Comparison of ENCODE assay signal across 8 mouse cellular contexts in genomic region chr19:55100227-55101140, GRCm38 (mm10). TPM values are rescaled to one million over a fixed set of nuclear protein-coding genes. Genes with fewer than 3 reads are reported as not detected.
DNase-seq lines count a peak whose midpoint lies in the region; ATAC-seq and TF ChIP-seq lines count a peak whose summit lies in the region.

No protein-coding gene starts in this region.

- no peak for DNase-seq in heart, postnatal 14 days
- DNase-seq in hindbrain, embryonic 14.5 days (ENCODE audit: low spot score): no peak
- no peak for DNase-seq in layer of hippocampus, postnatal 36 days
- no peak for DNase-seq in right cerebral cortex, adult 2 months (ENCODE audit: low spot score in 2 of 2)
- DNase-seq in gastrocnemius, adult 18-20 months (ENCODE audit: low spot score): no peak

- intact Hi-C loops in heart, postnatal 14 days (cut with DNase I): no loop called here

- ATAC-seq in heart, embryonic 12.5 days (ENCODE audit: insufficient number of reproducible peaks, low FRiP score): no peak
- ATAC-seq in hindbrain, embryonic 14.5 days (ENCODE audit: low FRiP score): no peak
- ATAC-seq in midbrain, embryonic 12.5 days (ENCODE audit: low FRiP score, low read depth): no peak

- peaks cover 7% of the 10 kb centered on the region for H3K36me3 ChIP-seq in heart, embryonic 12.5 days
- peaks cover 8% of the 10 kb centered on the region for H3K36me3 ChIP-seq in hindbrain, embryonic 14.5 days (replicated peaks; ENCODE audit: control insufficient read depth, insufficient read depth)
- 0 out of 2 replicates have a peak, but pooled peaks cover 2% of the 10 kb centered on the region for H3K36me3 ChIP-seq in midbrain, embryonic 12.5 days

- H3K27me3 ChIP-seq in heart, embryonic 12.5 days (replicated peaks): no peaks in the 10 kb centered on the region
- no peaks in the 10 kb centered on the region for H3K27me3 ChIP-seq in hindbrain, embryonic 14.5 days (ENCODE audit: control insufficient read depth, insufficient read depth, low read length)
- H3K27me3 ChIP-seq in midbrain, embryonic 12.5 days: no peaks in the 10 kb centered on the region

- H3K9me3 ChIP-seq in heart, embryonic 12.5 days (replicated peaks): no peaks in the 10 kb centered on the region
- H3K9me3 ChIP-seq in hindbrain, embryonic 14.5 days (ENCODE audit: control insufficient read depth, low read length): no peaks in the 10 kb centered on the region
- no peaks in the 10 kb centered on the region for H3K9me3 ChIP-seq in midbrain, embryonic 12.5 days

- peak overlapping the region; percentile 86 for H3K9ac ChIP-seq in heart, embryonic 12.5 days
- peak overlapping the region; percentile 83 for H3K9ac ChIP-seq in hindbrain, embryonic 14.5 days
- H3K9ac ChIP-seq in midbrain, embryonic 12.5 days (replicated peaks): peak overlapping the region; percentile 92

- 75% methylated on average over 2 of the region's 2 CpGs for WGBS in heart, embryonic 12.5 days
- WGBS in bone marrow, adult 2 months: 55% methylated on average over 2 of the region's 2 CpGs
- 86% methylated on average over 2 of the region's 2 CpGs for WGBS in hindbrain, embryonic 14.5 days
- WGBS in midbrain, embryonic 12.5 days: 77% methylated on average over 2 of the region's 2 CpGs

- peak overlapping the region; percentile 94 for H3K4me2 ChIP-seq in heart, embryonic 12.5 days
- peak overlapping the region; percentile 98 for H3K4me2 ChIP-seq in hindbrain, embryonic 14.5 days (replicated peaks)
- peak overlapping the region; percentile 98 for H3K4me2 ChIP-seq in midbrain, embryonic 12.5 days (replicated peaks)

- no peak overlapping the region for H3K27ac ChIP-seq in heart, embryonic 12.5 days (ENCODE audit: poor library complexity, severe bottlenecking)
- H3K27ac ChIP-seq in bone marrow, adult 2 months (ENCODE audit: control insufficient read depth, insufficient read depth, low read depth, low read length, poor library complexity): no peak overlapping the region
- peak overlapping the region; percentile 91 for H3K27ac ChIP-seq in hindbrain, embryonic 14.5 days
- no peak overlapping the region for H3K27ac ChIP-seq in midbrain, embryonic 12.5 days (replicated peaks)

- H3K4me1 ChIP-seq in heart, embryonic 12.5 days (replicated peaks): peaks cover 21% of the 10 kb centered on the region
- H3K4me1 ChIP-seq in bone marrow, adult 2 months (ENCODE audit: control insufficient read depth, insufficient read depth, low read length): peaks cover 2% of the 10 kb centered on the region; the same call in 1 of the 2 replicates
- H3K4me1 ChIP-seq in hindbrain, embryonic 14.5 days (replicated peaks; ENCODE audit: control insufficient read depth, insufficient read depth, low read length): peaks cover 18% of the 10 kb centered on the region
- peaks cover 22% of the 10 kb centered on the region for H3K4me1 ChIP-seq in midbrain, embryonic 12.5 days

- no peak for TF ChIP-seq POLR2A in bone marrow, adult 2 months (IDR thresholded peaks at IDR 0.05; ENCODE audit: borderline replicate concordance, control insufficient read depth, low read depth, low read length)

- peak overlapping the region; percentile 81 for H3K4me3 ChIP-seq in heart, embryonic 12.5 days
- H3K4me3 ChIP-seq in bone marrow, adult 2 months (replicated peaks; ENCODE audit: control insufficient read depth, low read depth, low read length): peak overlapping the region; percentile 26
- peak overlapping the region; percentile 94 for H3K4me3 ChIP-seq in hindbrain, embryonic 14.5 days (replicated peaks; ENCODE audit: low read length)
- H3K4me3 ChIP-seq in midbrain, embryonic 12.5 days: peak overlapping the region; percentile 97

- no peak for TF ChIP-seq CTCF in bone marrow, adult 2 months (IDR thresholded peaks at IDR 0.05; ENCODE audit: control insufficient read depth, insufficient read depth, low read length)

RNA-seq across cellular contexts. Expression of gene Gpam, which starts 26.6 kb away (rescaled TPM):
- 11.9 and 12.8 TPM in 2 replicates for polyA plus RNA-seq in heart, embryonic 12.5 days (2016; fragmentation: Nextera tagmentation; extraction: Ambion mirVana)
- total RNA-seq in heart, postnatal 14 days (2021): 100 to 1,000 TPM; 165 to 166 TPM
- polyA plus RNA-seq in bone marrow, adult 2 months (2011; ENCODE audit: insufficient read depth, insufficient read length, low replicate concordance, missing spikeins): 5.0 and 9.8 TPM in 2 replicates
- 26.8 and 29.3 TPM in 2 replicates for polyA plus RNA-seq in hindbrain, embryonic 14.5 days (2014; fragmentation: Nextera tagmentation; extraction: Ambion mirVana)
- polyA plus RNA-seq in midbrain, embryonic 12.5 days (2016; fragmentation: Nextera tagmentation; extraction: Ambion mirVana): 26.2 and 27.1 TPM in 2 replicates
- 10 to 100 TPM; 46.0 to 48.0 TPM for total RNA-seq in layer of hippocampus, postnatal 36 days (2021)
- 100 to 1,000 TPM in 1 of 2 experiments, 10 to 100 TPM in 1; 90.7 to 133 TPM for total RNA-seq in gastrocnemius, adult 18-20 months (2021)

Comparison
In these comparisons a context has a peak if more than half of its experiments do, and no peak if none do; other contexts are left out.
1. H3K4me3 ChIP-seq: peak in every context shown above with its lines; median percentile 97 in midbrain, embryonic 12.5 days; 94 in hindbrain, embryonic 14.5 days; 81 in heart, embryonic 12.5 days; 26 in bone marrow, adult 2 months.